Mouse (Mus musculus) MEL-GATA-1-ER (cell line): ENCODE results near the gene 4933406M09Rik.

Source experiments
- DNase-seq: peaks from one replicate; pipeline ENCODE4 v3.0.0-alpha.2; 2012; ENCODE audit warnings: low read depth; ENCODE audit errors: extremely low read depth

4933406M09Rik gene

DNA sequence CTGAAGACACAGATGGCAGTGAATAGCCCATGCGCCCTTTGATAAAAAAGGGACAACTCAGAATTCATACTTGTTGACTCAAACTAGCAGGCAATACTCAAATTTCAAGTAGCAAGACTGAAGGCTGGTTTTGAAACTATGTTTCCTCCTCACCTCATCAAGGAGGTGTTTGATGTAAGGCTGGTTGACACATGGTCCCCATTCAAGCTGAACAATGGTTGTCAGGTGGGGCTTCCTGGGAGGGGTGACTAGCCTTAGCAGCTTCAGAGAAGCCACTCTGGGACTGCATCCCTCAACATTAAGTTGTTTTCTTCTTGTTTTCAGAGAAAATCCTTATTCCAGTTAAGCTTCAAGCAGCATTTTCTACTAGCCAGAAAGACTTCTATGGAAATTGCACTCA is at the start of gene 4933406M09Rik:
Gene 4933406M09Rik (plus strand): TSS at position 275 of the 400 bp plus-strand sequence.
- no peak for DNase-seq

GRCm38 (mm10) chr1:134336958-134337710 is 48.6 kb upstream of the 4933406M09Rik start:
- DNase-seq = no peak

- DNase-seq = no peak
Measured at GRCm38 (mm10) chr1:134339162-134339561, 46.6 kb upstream of the 4933406M09Rik start.

- peak; percentile 21 for DNase-seq
Measured at GRCm38 (mm10) chr1:134339757-134340619, 45.8 kb upstream of the 4933406M09Rik start.

GRCm38 (mm10) chr1:134341641-134342277 is 44.0 kb upstream of the 4933406M09Rik start:
- no peak for DNase-seq

DNA sequence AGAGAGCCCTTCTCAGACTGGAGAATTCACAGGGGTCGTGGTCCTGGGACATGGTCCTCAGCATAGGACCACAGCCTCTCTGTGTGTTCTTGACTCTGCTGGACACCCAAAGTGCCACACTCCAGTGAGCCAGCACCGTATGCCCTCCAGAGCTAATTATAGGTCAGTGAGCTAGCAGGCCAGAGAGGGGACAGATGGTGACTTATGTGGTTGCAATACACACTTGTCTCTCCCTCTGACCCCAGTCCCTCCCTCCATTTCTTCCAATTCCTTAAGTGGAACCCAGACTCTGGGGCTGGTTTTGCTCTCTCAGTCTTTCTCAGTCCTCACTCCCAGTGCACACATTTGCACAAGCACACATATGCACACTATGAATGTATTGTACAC is 43.5 kb upstream of the 4933406M09Rik start:
- no peak for DNase-seq

GRCm38 (mm10) chr1:134342781-134343310 is 42.9 kb upstream of the 4933406M09Rik start:
- DNase-seq = no peak

DNA sequence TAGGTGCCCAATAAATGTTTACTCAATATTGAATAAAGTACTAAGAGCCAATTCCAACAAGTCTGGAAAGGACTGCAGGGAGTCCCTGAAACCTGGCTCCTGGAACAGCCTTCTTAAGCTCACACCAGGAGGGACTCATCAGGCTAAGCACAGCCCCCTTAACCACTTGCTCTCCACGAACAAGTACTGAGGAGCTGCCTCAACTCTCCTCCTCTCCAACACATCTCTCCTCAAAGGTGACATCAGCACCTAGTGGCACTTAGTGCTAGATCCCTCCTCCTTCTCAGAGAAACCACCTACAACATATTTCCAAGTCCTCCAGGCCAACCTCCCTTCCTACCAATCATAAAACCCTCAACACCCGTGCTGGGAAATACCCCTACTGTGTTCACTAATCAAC is 42.2 kb upstream of the 4933406M09Rik start:
- DNase-seq = no peak

- DNase-seq = no peak
Measured at GRCm38 (mm10) chr1:134344005-134344950, 41.5 kb upstream of the 4933406M09Rik start.

DNA sequence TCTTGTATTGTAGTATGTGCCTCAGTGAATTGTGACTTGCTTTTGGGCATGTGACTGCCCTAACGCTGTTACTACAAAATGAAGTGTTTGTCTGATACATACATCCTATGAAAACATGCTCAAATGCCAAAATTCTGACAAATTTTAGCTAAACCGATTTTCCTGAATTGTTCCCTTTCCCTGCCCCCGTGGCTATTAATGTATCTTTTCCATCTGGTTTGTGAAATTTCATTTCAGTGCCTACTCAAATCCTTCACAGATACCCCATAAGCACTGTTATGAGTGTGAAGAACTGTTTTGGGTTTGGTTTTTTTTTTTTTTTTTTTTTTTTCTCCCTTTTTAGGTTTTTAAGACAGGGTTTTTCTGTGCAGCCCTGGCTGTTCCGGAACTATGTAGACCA is 40.7 kb upstream of the 4933406M09Rik start:
- DNase-seq = no peak

- DNase-seq = no peak
Measured at GRCm38 (mm10) chr1:134347791-134348190, 37.9 kb upstream of the 4933406M09Rik start.

DNA sequence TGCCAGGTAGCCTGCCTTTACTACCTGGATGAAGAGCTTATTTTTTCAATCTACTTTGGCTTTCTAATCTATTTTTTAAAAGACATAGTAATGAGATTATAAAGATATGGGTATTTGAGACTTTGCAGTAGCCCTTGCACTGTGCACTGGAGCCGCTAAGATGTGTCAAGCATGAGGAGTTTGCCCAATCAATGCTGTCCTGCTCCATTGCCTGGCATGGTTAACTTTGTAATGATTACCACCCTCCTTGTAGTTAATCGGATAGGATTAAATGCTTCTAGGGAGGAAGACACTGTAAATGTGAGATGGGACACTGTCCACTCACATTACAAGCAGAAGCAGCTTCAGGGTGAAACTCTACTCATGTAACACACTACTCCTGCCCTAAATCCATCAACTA is 32.4 kb upstream of the 4933406M09Rik start:
- no peak for DNase-seq

DNA sequence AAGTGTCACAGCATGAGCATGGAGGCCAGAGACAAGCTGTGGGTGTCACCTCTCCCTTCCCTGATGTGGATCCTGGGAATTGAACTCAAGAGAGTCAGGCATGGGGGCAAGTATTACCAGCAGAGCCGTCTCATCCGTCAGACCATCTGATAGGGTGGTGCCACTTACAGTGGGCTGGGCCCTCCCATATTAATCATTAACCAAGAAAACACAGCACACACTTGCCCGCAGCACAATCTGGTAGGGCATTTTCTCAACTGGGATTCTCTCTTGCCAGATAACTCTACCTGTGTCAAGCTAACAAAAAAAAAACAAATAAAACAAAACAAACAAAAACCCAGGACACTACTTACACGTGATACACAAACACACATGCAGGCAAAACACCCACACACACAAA is 28.3 kb upstream of the 4933406M09Rik start:
- no peak for DNase-seq

- DNase-seq = peak; percentile 16
Measured at GRCm38 (mm10) chr1:134360656-134361055, 25.1 kb upstream of the 4933406M09Rik start.

DNA sequence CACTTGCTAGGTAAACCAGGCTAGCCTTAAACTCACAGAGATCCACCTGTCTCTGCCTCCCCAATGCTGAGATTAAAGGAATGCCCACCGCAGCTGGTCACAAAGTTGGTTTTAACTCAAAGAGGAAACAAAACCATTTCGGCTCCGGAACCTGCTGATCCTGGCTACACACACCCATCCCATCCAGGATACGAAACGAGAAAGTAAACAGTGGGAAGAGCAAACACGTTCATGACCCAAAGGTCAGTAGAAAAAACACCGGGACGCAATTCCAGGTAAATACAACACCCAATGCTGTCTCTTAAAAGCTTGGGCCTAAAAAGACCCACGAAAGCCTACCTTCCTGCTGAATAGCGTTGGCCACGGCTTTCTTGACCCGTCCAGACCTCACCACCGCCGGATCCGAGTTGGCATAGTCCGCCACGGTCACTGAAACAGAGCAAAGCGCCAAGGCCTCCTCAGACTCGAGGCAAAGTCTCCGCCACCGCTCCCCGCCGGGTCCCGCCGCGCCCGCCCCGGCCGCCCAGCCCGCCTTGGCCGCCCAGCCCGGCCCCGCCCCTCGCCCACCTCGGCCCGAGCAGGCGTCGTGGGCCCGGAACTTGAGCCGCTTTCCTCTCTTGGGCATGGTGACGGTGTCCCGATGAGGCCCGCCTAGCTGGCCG is 24.4 kb upstream of the 4933406M09Rik start:
- DNase-seq = no peak

DNA sequence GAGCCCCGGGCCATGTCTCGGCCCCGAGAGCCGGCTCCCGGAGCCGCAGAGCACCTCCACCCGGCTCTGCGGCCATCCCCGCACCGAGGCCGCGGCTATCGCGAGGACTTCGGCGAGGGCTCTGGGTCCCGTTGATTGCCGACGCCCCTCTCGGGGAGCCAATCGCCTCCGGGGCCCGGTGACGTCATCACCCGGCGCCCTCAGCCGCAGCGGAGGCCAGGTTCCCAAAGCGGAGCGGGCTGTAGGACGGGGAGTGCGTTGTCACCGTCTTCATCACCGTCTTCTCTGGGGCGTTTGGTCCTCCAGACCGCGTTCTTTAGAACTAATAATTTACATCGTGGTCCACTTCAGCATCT is 23.9 kb upstream of the 4933406M09Rik start, which contains the start of gene Tmem183a:
Gene Tmem183a (minus strand): TSS at position 123 of the 356 bp plus-strand sequence.
- peak; percentile 78 for DNase-seq

- DNase-seq = no peak
Measured at GRCm38 (mm10) chr1:134363194-134363593, 22.5 kb upstream of the 4933406M09Rik start.

DNA sequence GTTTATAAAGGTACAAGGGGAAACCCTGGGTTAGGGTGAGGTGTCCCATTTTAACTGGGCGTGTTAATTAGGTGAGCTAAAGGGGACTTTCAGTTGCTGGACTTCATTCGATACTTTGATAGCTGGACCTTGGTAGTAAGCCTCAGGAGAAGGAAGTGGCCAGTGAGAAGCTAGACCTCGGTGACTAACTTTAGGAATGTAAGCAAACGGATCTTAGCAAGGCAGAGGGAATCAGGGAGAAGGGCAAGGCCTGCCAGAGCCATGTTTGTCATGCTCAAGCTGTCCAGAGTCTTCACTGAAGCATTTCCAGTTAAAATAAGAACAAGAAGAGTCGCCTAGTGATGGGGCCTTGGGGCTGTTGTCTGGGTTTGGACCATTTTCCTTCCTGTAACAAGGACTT is 20.2 kb upstream of the 4933406M09Rik start:
- no peak for DNase-seq

DNA sequence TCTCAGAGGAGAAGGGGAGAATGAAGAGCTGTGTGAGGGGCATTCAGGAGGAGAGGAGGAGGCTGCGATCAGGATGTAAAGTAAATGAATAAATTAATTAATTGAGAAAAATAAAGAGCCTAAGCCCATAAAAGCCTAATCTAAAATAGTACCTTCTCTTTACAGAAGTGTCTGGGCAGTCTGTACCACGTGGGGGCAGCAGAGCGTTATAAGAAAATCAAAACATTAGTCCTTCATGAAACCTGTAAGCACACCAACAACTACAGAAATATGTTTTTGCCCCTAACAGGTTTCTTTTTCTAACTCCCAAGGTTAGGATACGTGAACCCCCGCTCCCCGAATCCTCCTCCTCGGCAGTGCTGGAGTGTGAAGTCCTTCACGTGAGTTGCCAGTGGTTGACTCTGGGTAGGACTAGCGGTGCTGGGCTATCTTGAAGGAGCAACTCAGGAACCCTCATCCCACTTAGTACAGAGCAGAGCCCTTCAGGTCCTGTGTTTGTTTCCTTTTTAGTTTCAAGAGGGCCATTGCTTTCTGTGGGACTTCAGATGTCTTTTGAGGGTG is 16.9 kb upstream of the 4933406M09Rik start:
- DNase-seq = peak; percentile 33

DNA sequence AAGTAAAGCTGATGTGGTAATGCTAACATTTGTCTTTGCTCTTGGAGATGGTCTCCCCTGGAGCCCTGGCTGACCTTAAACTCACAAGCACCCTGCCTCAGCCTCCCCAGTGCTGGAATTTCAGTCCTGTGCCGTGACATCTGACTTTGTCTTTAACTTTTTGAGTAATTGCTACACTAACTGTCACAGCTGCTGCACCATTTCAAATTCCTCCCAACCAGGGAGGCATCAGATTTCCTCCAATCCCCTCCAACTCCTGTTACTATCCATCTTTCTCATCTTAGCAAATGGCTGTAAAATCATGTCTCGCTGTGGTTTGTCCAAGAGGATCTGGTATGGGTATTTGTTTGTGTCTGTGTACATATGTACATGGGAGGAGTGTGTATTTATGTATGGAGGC is 11.6 kb upstream of the 4933406M09Rik start:
- no peak for DNase-seq
